In the genomic region with DNA sequence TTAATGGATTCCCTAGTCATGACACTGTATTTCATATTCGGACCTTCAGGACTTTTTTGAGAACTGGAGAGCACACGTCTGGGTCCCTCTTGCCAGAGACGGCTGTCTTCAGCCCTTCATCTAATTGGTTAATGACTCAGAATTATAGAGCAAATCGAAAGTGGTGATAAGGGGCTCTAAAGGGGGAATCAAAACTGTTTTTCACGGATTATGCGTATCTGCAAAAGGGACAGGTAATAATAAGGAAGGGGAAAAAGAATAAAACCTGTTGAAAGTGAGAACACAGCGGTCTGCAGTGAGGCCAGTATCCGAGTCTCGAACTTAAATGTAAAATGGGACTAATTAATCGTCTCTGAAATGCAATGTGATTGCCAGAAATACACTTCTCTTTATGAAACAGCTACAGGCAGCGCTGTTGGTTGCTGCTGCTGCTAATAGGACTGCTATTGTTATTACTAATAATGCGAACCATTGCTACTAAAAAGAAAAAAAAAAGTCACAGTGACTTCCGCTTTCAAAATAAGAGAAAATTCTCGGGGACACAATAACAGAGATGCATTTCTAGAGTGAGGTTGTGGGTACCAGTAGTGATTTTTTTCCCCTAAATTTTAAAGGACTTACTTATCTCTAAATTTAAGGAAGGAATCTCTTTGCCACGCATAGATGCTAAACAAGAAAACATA, we compare ENCODE assay signal across 8 mouse cellular contexts. TPM values are rescaled to one million over a fixed set of nuclear protein-coding genes. Genes with fewer than 3 reads are reported as not detected.
DNase-seq lines count a peak whose midpoint lies in the region; ATAC-seq lines count a peak whose summit lies in the region.

No protein-coding gene starts in this region.

- intact Hi-C loops in left cerebral cortex, postnatal 36 days (cut with DNase I): no loop called here

- no peaks in the 10 kb centered on the region for H3K4me1 ChIP-seq in heart, embryonic 14.5 days (ENCODE audit: control insufficient read depth in 2 of 2, insufficient read depth in 2 of 2, low read length in 2 of 2)
- peaks cover 4% of the 10 kb centered on the region; the same call in 1 of the 2 replicates for H3K4me1 ChIP-seq in hindbrain, embryonic 12.5 days
- no peaks in the 10 kb centered on the region for H3K4me1 ChIP-seq in midbrain, embryonic 11.5 days (ENCODE audit: control insufficient read depth, insufficient read depth, low read length)

- no peak overlapping the region for H3K27ac ChIP-seq in heart, embryonic 14.5 days (replicated peaks in 1 of 2; ENCODE audit: control insufficient read depth in 1 of 2, insufficient read depth in 1 of 2, low read depth in 2 of 2, low read length in 2 of 2)
- H3K27ac ChIP-seq in hindbrain, embryonic 12.5 days: no peak overlapping the region
- H3K27ac ChIP-seq in midbrain, embryonic 11.5 days (ENCODE audit: low read depth, low read length): no peak overlapping the region

- no peaks in the 10 kb centered on the region for H3K9me3 ChIP-seq in heart, embryonic 14.5 days (ENCODE audit: control insufficient read depth, low read length)
- H3K9me3 ChIP-seq in hindbrain, embryonic 12.5 days (replicated peaks): no peaks in the 10 kb centered on the region
- H3K9me3 ChIP-seq in midbrain, embryonic 11.5 days (ENCODE audit: control insufficient read depth, low read length): no peaks in the 10 kb centered on the region

- no peaks in the 10 kb centered on the region for H3K27me3 ChIP-seq in heart, embryonic 14.5 days (ENCODE audit: control insufficient read depth, insufficient read depth, low read length)
- no peaks in the 10 kb centered on the region; the same call in 1 of the 2 replicates for H3K27me3 ChIP-seq in hindbrain, embryonic 12.5 days
- peaks cover 5% of the 10 kb centered on the region; the same call in 1 of the 2 replicates for H3K27me3 ChIP-seq in midbrain, embryonic 11.5 days (ENCODE audit: control insufficient read depth, insufficient read depth, low read length)

- no peaks in the 10 kb centered on the region for H3K36me3 ChIP-seq in heart, embryonic 14.5 days (ENCODE audit: control insufficient read depth, insufficient read depth, low read length)
- H3K36me3 ChIP-seq in hindbrain, embryonic 12.5 days: no peaks in the 10 kb centered on the region
- H3K36me3 ChIP-seq in midbrain, embryonic 11.5 days (ENCODE audit: control insufficient read depth, insufficient read depth, low read length): no peaks in the 10 kb centered on the region

- DNase-seq in heart, adult 11 months: no peak
- peak; percentile 5 for DNase-seq in R1 (ENCODE audit: low read depth, low spot score)
- peak; percentile 92 for DNase-seq in midbrain, embryonic 11.5 days (ENCODE audit: low spot score, missing footprints)
- no peak for DNase-seq in spleen, postnatal 10 days (ENCODE audit: low spot score in 2 of 2)
- no peak for DNase-seq in left cerebral cortex, postnatal 36 days (ENCODE audit: low spot score in 2 of 2)
- DNase-seq in urinary bladder, adult 2 months (ENCODE audit: low spot score): no peak

- H3K4me3 ChIP-seq in heart, embryonic 14.5 days (ENCODE audit: control insufficient read depth in 1 of 2, insufficient read depth in 1 of 2, low read depth in 1 of 2, low read length in 2 of 2): peak overlapping the region; percentile 74 to 84; a peak in 3 of 4 replicates
- peak overlapping the region; percentile 66 for H3K4me3 ChIP-seq in hindbrain, embryonic 12.5 days
- peak overlapping the region; percentile 68 for H3K4me3 ChIP-seq in midbrain, embryonic 11.5 days (ENCODE audit: low read depth, low read length)

- H3K4me2 ChIP-seq in heart, embryonic 14.5 days (ENCODE audit: low read length): peak overlapping the region; percentile 93
- peak overlapping the region; percentile 75 for H3K4me2 ChIP-seq in hindbrain, embryonic 12.5 days (replicated peaks)
- peak overlapping the region; percentile 79 for H3K4me2 ChIP-seq in midbrain, embryonic 11.5 days

- WGBS in heart, embryonic 14.5 days: 19% methylated on average over 15 of the region's 15 CpGs
- 14% methylated on average over 15 of the region's 15 CpGs for WGBS in hindbrain, embryonic 12.5 days
- 13% methylated on average over 15 of the region's 15 CpGs for WGBS in midbrain, embryonic 11.5 days

- peak overlapping the region; percentile 68 for H3K9ac ChIP-seq in heart, embryonic 14.5 days (ENCODE audit: low read length)
- peak overlapping the region; percentile 71 for H3K9ac ChIP-seq in hindbrain, embryonic 12.5 days
- H3K9ac ChIP-seq in midbrain, embryonic 11.5 days (ENCODE audit: low read length): peak overlapping the region; percentile 68; the same call in 1 of the 2 replicates

- ATAC-seq in heart, embryonic 14.5 days (ENCODE audit: insufficient number of reproducible peaks, insufficient read depth, low FRiP score, low read depth): no peak
- ATAC-seq in hindbrain, embryonic 12.5 days (ENCODE audit: low FRiP score): 0 out of 2 replicates have a peak, but pooled peaks have one; percentile 8
- ATAC-seq in midbrain, embryonic 11.5 days (ENCODE audit: low FRiP score): peak; percentile 9; the same call in 1 of the 2 replicates

RNA-seq across cellular contexts. Expression of a gene that starts 1.0 kb away (rescaled TPM):
- polyA plus RNA-seq in heart, embryonic 14.5 days (2014; fragmentation: Nextera tagmentation; extraction: Ambion mirVana): 0.39 and 0.46 TPM in 2 replicates
- 0.82 and 1.8 TPM in 2 replicates for polyA plus RNA-seq in hindbrain, embryonic 12.5 days (2016; fragmentation: Nextera tagmentation; extraction: Ambion mirVana)
- polyA plus RNA-seq in midbrain, embryonic 11.5 days (2014; fragmentation: Nextera tagmentation; extraction: Ambion mirVana): 0.79 and 0.91 TPM in 2 replicates
- total RNA-seq in left cerebral cortex, postnatal 36 days (2021): 1 to 10 TPM; 4.4 to 6.5 TPM
- polyA plus RNA-seq in urinary bladder, adult 2 months (2012; rRNA removed): 0.28 and 0.41 TPM in 2 replicates

RNA-seq across cellular contexts. Expression of a gene that starts 7.8 kb away (rescaled TPM):
- not detected in 2 replicates for polyA plus RNA-seq in heart, embryonic 14.5 days (2014; fragmentation: Nextera tagmentation; extraction: Ambion mirVana)
- not detected in 2 replicates for polyA plus RNA-seq in hindbrain, embryonic 12.5 days (2016; fragmentation: Nextera tagmentation; extraction: Ambion mirVana)
- polyA plus RNA-seq in midbrain, embryonic 11.5 days (2014; fragmentation: Nextera tagmentation; extraction: Ambion mirVana): not detected in 2 replicates
- total RNA-seq in left cerebral cortex, postnatal 36 days (2021): not detected
- polyA plus RNA-seq in urinary bladder, adult 2 months (2012; rRNA removed): not detected in 2 replicates

Comparison
In these comparisons a context has a peak if more than half of its experiments do, and no peak if none do; other contexts are left out.
1. DNase-seq: peak in R1 (single experiment) and midbrain, embryonic 11.5 days (single experiment); none in heart, adult 11 months (single experiment), spleen, postnatal 10 days (0 of 2), left cerebral cortex, postnatal 36 days (0 of 2) and urinary bladder, adult 2 months (single experiment).
2. Peak in every context shown above with its lines, with median percentiles within 50 percentile points of each other: H3K4me2 ChIP-seq, H3K4me3 ChIP-seq and H3K9ac ChIP-seq.